Mouse (Mus musculus): Measurements from ENCODE around the gene Wfdc1. TPM values are rescaled to one million over a fixed set of nuclear protein-coding genes. Genes with fewer than 3 reads are reported as not detected.

Wfdc1 gene
- not detected in 2 replicates for polyA plus RNA-seq (2012; ENCODE audit: insufficient read depth, low replicate concordance)

GRCm38 (mm10) chr8:119666219-119666951, at the start of gene Wfdc1:
TSS of gene Wfdc1 (plus strand) at chr8:119666365.
- Histone ChIP-seq H3K9me3 (no peaks in the 10 kb centered on the region), H3K4me1 (peaks cover 10% of the 10 kb centered on the region; the same call in 1 of the 2 replicates), H3K27me3 (replicated peaks) (peaks cover 84% of the 10 kb centered on the region), H3K36me3 (replicated peaks; ENCODE audit: low read length) (no peaks in the 10 kb centered on the region), H3K4me3 (replicated peaks) (no peak within 1 kb of the TSS)
- TF ChIP-seq GATA1 (IDR thresholded peaks at IDR 0.05; ENCODE audit: borderline replicate concordance, low read length), result no peak

GRCm38 (mm10) chr8:119616811-119617210, 49.4 kb upstream of the Wfdc1 start:
- TF ChIP-seq GATA1 (IDR thresholded peaks at IDR 0.05; ENCODE audit: borderline replicate concordance, low read length) (no peak), FLI1 (IDR thresholded peaks at IDR 0.05; ENCODE audit: low read length) (no peak)
- Histone ChIP-seq H3K4me3 (replicated peaks) (no peak overlapping the region), H3K4me1 (no peaks in the 10 kb centered on the region; the same call in 1 of the 2 replicates), H3K9me3 (no peaks in the 10 kb centered on the region), H3K36me3 (replicated peaks; ENCODE audit: low read length) (no peaks in the 10 kb centered on the region), H3K27me3 (replicated peaks) (peaks cover 75% of the 10 kb centered on the region)

DNA sequence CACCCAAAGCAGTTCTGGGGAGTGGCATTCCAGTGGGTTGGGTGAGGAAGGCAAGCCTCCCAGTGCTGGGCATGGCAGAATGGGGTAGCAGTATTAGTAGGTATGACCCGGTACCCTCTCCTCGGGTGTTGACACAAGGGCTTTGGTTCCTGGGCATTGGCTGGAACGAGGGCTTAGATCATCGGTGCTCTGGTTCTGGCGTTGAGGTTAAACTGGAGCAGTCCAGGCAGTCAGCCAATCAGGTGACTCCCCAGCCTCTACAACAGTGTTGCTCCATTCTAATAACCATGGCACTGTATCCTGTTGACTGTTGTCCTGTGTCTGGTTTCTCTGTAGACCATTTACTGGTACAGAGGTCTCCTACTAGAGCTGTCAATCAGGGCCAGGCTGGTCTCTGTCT, 48.6 kb upstream of the Wfdc1 start:
- no peaks in the 10 kb centered on the region for H3K36me3 ChIP-seq (replicated peaks; ENCODE audit: low read length)
- no peaks in the 10 kb centered on the region for H3K9me3 ChIP-seq
- no peaks in the 10 kb centered on the region; the same call in 1 of the 2 replicates for H3K4me1 ChIP-seq
- peaks cover 75% of the 10 kb centered on the region for H3K27me3 ChIP-seq (replicated peaks)
- TF ChIP-seq GATA1 (IDR thresholded peaks at IDR 0.05; ENCODE audit: borderline replicate concordance, low read length) (no peak), FLI1 (IDR thresholded peaks at IDR 0.05; ENCODE audit: low read length) (no peak)
- H3K4me3 ChIP-seq (replicated peaks), result no peak overlapping the region

DNA sequence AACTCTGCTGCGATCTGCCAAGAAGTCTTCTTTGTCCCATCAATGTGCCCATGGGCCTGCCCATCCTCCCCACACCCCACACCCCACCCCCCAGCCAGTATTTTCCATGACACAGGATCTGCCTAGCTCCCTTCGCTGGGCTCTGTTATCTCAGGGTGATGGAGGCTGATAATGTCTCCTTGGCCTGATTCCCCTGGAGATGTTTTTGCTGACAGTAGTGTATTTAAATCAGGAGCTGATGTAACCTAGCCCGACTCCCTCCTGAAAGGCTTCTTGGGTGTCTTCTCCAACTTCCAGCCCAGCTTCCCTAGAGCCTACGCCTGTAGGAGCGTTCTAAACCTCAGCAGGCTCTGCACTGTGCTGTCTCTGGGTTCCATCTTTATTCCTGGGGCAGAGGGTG, 47.3 kb upstream of the Wfdc1 start:
- Histone ChIP-seq H3K4me3 (replicated peaks) (no peak overlapping the region), H3K9me3 (no peaks in the 10 kb centered on the region), H3K4me1 (no peaks in the 10 kb centered on the region; the same call in 1 of the 2 replicates), H3K27me3 (replicated peaks) (peaks cover 75% of the 10 kb centered on the region), H3K36me3 (replicated peaks; ENCODE audit: low read length) (no peaks in the 10 kb centered on the region)
- TF ChIP-seq FLI1 (IDR thresholded peaks at IDR 0.05; ENCODE audit: low read length) (no peak), GATA1 (IDR thresholded peaks at IDR 0.05; ENCODE audit: borderline replicate concordance, low read length) (no peak)

DNA sequence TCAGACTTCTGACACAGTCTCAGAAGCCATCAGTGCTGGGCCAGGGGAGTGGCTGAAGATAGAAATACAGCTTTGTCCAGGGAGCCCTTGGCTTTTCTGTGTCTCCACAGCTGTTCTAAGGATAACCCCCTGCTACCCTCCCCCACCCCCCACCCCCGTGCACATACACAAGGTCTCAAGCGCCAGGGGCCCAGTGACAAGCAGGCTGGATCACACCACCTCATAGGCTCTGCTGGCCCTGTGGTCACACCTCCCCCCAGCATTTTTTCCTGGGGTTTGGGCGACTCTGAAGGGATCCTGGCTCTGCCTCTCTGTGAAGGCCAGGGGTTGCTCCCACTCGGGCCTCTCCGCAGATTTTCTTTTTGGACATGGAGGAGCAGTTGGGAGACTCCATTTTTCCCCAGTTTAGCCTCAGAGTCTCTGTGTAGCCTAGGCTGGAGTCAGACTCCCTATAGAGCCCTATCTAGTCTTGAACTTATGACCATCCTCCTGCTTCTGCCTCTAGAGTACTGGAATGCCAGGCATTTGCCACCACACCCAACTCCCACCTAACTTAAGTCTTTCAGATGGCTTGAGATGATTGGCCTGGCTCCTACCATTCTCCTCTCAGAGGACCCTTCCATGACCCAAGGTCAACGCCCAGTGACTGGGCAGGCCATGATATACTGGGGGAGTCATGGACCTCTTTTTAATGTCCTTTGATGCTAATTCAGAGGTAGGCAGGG, 45.9 kb upstream of the Wfdc1 start:
- Histone ChIP-seq H3K9me3 (no peaks in the 10 kb centered on the region), H3K27me3 (replicated peaks) (peaks cover 78% of the 10 kb centered on the region), H3K36me3 (replicated peaks; ENCODE audit: low read length) (no peaks in the 10 kb centered on the region), H3K4me3 (replicated peaks) (no peak overlapping the region), H3K4me1 (no peaks in the 10 kb centered on the region)
- TF ChIP-seq FLI1 (IDR thresholded peaks at IDR 0.05; ENCODE audit: low read length) (no peak), GATA1 (IDR thresholded peaks at IDR 0.05; ENCODE audit: borderline replicate concordance, low read length) (no peak)

GRCm38 (mm10) chr8:119620848-119621465, 45.2 kb upstream of the Wfdc1 start:
- Histone ChIP-seq H3K36me3 (replicated peaks; ENCODE audit: low read length) (no peaks in the 10 kb centered on the region), H3K27me3 (replicated peaks) (peaks cover 78% of the 10 kb centered on the region), H3K9me3 (peaks cover 3% of the 10 kb centered on the region; the same call in 1 of the 2 replicates), H3K4me1 (no peaks in the 10 kb centered on the region), H3K4me3 (replicated peaks) (no peak overlapping the region)
- TF ChIP-seq FLI1 (IDR thresholded peaks at IDR 0.05; ENCODE audit: low read length) (no peak), GATA1 (IDR thresholded peaks at IDR 0.05; ENCODE audit: borderline replicate concordance, low read length) (no peak)

- Histone ChIP-seq H3K27me3 (replicated peaks) (peaks cover 68% of the 10 kb centered on the region), H3K36me3 (replicated peaks; ENCODE audit: low read length) (no peaks in the 10 kb centered on the region), H3K9me3 (peaks cover 7% of the 10 kb centered on the region), H3K4me1 (peaks cover 9% of the 10 kb centered on the region), H3K4me3 (replicated peaks) (no peak overlapping the region)
- TF ChIP-seq GATA1 (IDR thresholded peaks at IDR 0.05; ENCODE audit: borderline replicate concordance, low read length) (no peak), FLI1 (IDR thresholded peaks at IDR 0.05; ENCODE audit: low read length) (no peak)
Measured at GRCm38 (mm10) chr8:119622555-119622954, 43.6 kb upstream of the Wfdc1 start.

GRCm38 (mm10) chr8:119623061-119623460, 43.1 kb upstream of the Wfdc1 start:
- TF ChIP-seq GATA1 (IDR thresholded peaks at IDR 0.05; ENCODE audit: borderline replicate concordance, low read length) (no peak), FLI1 (IDR thresholded peaks at IDR 0.05; ENCODE audit: low read length) (no peak)
- peaks cover 63% of the 10 kb centered on the region for H3K27me3 ChIP-seq (replicated peaks)

DNA sequence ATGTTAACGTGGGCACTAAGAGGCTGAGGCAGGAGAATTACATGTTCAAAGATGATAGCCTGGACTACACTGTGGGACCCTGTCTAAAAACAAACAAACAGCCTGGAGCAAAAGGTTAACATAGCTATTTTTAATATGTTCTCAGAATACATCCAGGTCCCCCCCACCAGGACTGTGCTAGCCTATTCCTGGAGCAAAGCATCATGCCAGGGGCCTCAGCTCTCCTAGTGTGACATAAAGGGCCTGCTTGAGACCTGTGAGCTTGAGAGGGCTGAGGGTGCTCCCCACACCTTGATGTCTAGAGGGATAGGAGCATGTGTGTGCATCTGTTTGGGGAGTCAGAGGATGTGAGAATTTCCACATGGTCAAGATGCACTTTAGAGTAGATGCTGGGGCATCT, 42.4 kb upstream of the Wfdc1 start:
- Histone ChIP-seq H3K4me3 (replicated peaks) (no peak overlapping the region), H3K4me1 (peaks cover 16% of the 10 kb centered on the region), H3K36me3 (replicated peaks; ENCODE audit: low read length) (no peaks in the 10 kb centered on the region), H3K9me3 (peaks cover 7% of the 10 kb centered on the region), H3K27me3 (replicated peaks) (peaks cover 60% of the 10 kb centered on the region)
- TF ChIP-seq GATA1 (IDR thresholded peaks at IDR 0.05; ENCODE audit: borderline replicate concordance, low read length), result no peak
- TF ChIP-seq FLI1 (IDR thresholded peaks at IDR 0.05; ENCODE audit: low read length), result no peak

More at GRCm38 (mm10) chr8:119623061-119623460, 43.1 kb upstream of the Wfdc1 start:
- H3K4me1 ChIP-seq, result peaks cover 14% of the 10 kb centered on the region
- no peaks in the 10 kb centered on the region for H3K36me3 ChIP-seq (replicated peaks; ENCODE audit: low read length)
- no peak overlapping the region for H3K4me3 ChIP-seq (replicated peaks)
- H3K9me3 ChIP-seq, result peaks cover 7% of the 10 kb centered on the region

Measured in megakaryocyte, embryonic 14.5 days (primary cell).